Comparison of ENCODE assay signal across 7 mouse cellular contexts in the genomic region with DNA sequence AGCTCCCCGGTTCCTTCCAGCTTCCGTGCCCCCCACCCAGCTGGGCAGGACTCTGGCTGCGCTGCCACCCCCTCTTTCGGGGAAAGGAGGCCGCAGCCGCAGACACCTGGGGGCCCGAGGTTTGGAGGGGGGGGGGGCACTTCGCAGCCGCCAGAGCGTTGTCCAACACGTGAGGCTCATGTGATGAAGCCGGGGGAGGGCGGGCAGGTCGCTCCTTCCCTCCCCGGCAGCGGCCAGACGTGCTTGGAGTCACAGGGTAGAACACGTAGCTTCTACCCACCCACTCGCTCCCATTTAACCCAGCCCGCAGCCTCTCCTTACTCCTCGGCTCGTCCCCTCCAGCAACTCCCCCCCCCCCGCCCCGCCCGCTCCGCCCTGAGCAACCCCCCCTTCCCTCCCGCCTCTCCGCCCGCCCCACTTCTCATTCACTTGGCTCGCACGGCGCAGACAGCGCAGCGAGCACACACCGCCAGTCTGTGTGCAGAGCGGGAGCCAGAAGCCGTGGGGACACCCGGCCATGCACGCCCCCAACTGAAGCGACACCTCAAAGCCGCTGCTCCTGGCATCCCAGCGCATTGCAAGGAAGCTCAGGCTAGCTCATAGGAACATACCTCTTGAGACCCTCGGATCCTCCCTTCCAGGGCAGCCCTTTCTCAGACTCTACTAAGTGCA. TPM values are rescaled to one million over a fixed set of nuclear protein-coding genes. Genes with fewer than 3 reads are reported as not detected.
DNase-seq lines count a peak whose midpoint lies in the region; ATAC-seq and TF ChIP-seq lines count a peak whose summit lies in the region.

Bhlhe40 (plus strand) TSS at position 424 of the 672 bp plus-strand sequence.

- peak within 1 kb of the TSS; percentile 96 for H3K4me2 ChIP-seq in embryonic facial prominence, embryonic 14.5 days (ENCODE audit: low read depth, low read length)
- H3K4me2 ChIP-seq in kidney, embryonic 15.5 days, result peak within 1 kb of the TSS; percentile 95
- H3K4me2 ChIP-seq in limb, embryonic 15.5 days, result peak within 1 kb of the TSS; percentile 84
- H3K4me2 ChIP-seq in midbrain, postnatal 0 days (ENCODE audit: low read depth, low read length, poor library complexity, severe bottlenecking), result peak within 1 kb of the TSS; percentile 86

- no peak for TF ChIP-seq CTCF in midbrain, postnatal 0 days (IDR thresholded peaks at IDR 0.05)

- peak within 1 kb of the TSS; percentile 95 for H3K27ac ChIP-seq in embryonic facial prominence, embryonic 14.5 days (replicated peaks; ENCODE audit: low read depth, low read length)
- peak within 1 kb of the TSS; percentile 96 for H3K27ac ChIP-seq in heart, embryonic 10.5 days
- H3K27ac ChIP-seq in kidney, embryonic 15.5 days, result peak within 1 kb of the TSS; percentile 98
- peak within 1 kb of the TSS; percentile 96 for H3K27ac ChIP-seq in limb, embryonic 15.5 days
- H3K27ac ChIP-seq in midbrain, postnatal 0 days (ENCODE audit: low read depth, low read length), result peak within 1 kb of the TSS; percentile 90

- peak; percentile 88 for DNase-seq in adrenal gland, postnatal 25 days
- peak; percentile 97 for DNase-seq in embryonic facial prominence, embryonic 14.5 days (ENCODE audit: low spot score)
- DNase-seq in heart, embryonic 10.5 days (ENCODE audit: low spot score), result peak; percentile 95
- DNase-seq in midbrain, postnatal 0 days (ENCODE audit: low spot score), result peak; percentile 93
- peak; percentile 50 to 64 for DNase-seq in spleen, postnatal 14 days (ENCODE audit: low spot score in 2 of 2)

- peaks cover 15% of the 10 kb centered on the region; the same call in 1 of the 2 replicates for H3K4me1 ChIP-seq in embryonic facial prominence, embryonic 14.5 days (ENCODE audit: control insufficient read depth, insufficient read depth, low read length)
- peaks cover 39% of the 10 kb centered on the region for H3K4me1 ChIP-seq in heart, embryonic 10.5 days
- H3K4me1 ChIP-seq in kidney, embryonic 15.5 days, result peaks cover 42% of the 10 kb centered on the region
- H3K4me1 ChIP-seq in limb, embryonic 15.5 days, result peaks cover 24% of the 10 kb centered on the region
- H3K4me1 ChIP-seq in midbrain, postnatal 0 days (ENCODE audit: insufficient read depth, low read length), result 0 out of 2 replicates have a peak, but pooled peaks cover 7% of the 10 kb centered on the region

- H3K4me3 ChIP-seq in embryonic facial prominence, embryonic 14.5 days (ENCODE audit: low read depth, low read length), result peak within 1 kb of the TSS; percentile 57
- peak within 1 kb of the TSS; percentile 74 for H3K4me3 ChIP-seq in heart, embryonic 10.5 days
- peak within 1 kb of the TSS; percentile 60 for H3K4me3 ChIP-seq in kidney, embryonic 15.5 days (replicated peaks)
- peak within 1 kb of the TSS; percentile 53 for H3K4me3 ChIP-seq in limb, embryonic 15.5 days
- H3K4me3 ChIP-seq in midbrain, postnatal 0 days (ENCODE audit: low read depth, low read length), result peak within 1 kb of the TSS; percentile 61

- H3K36me3 ChIP-seq in embryonic facial prominence, embryonic 14.5 days (ENCODE audit: control insufficient read depth, insufficient read depth, low read length), result peaks cover 8% of the 10 kb centered on the region; the same call in 1 of the 2 replicates
- H3K36me3 ChIP-seq in heart, embryonic 10.5 days, result peaks cover 11% of the 10 kb centered on the region
- H3K36me3 ChIP-seq in kidney, embryonic 15.5 days, result peaks cover 9% of the 10 kb centered on the region
- H3K36me3 ChIP-seq in limb, embryonic 15.5 days, result peaks cover 10% of the 10 kb centered on the region; the same call in 1 of the 2 replicates
- H3K36me3 ChIP-seq in midbrain, postnatal 0 days (ENCODE audit: insufficient read depth, low read length), result peaks cover 7% of the 10 kb centered on the region; the same call in 1 of the 2 replicates

- peak within 1 kb of the TSS; percentile 69 for H3K9ac ChIP-seq in embryonic facial prominence, embryonic 14.5 days (ENCODE audit: low read depth, low read length)
- peak within 1 kb of the TSS; percentile 56 for H3K9ac ChIP-seq in kidney, embryonic 15.5 days
- peak within 1 kb of the TSS; percentile 62 for H3K9ac ChIP-seq in limb, embryonic 15.5 days
- H3K9ac ChIP-seq in midbrain, postnatal 0 days (replicated peaks; ENCODE audit: low read length, poor library complexity, severe bottlenecking), result peak within 1 kb of the TSS; percentile 77

- peaks cover 3% of the 10 kb centered on the region; the same call in 1 of the 2 replicates for H3K27me3 ChIP-seq in embryonic facial prominence, embryonic 14.5 days (replicated peaks; ENCODE audit: control insufficient read depth, insufficient read depth, low read length)
- peaks cover 10% of the 10 kb centered on the region; the same call in 1 of the 2 replicates for H3K27me3 ChIP-seq in heart, embryonic 10.5 days (ENCODE audit: insufficient read depth, poor library complexity, severe bottlenecking)
- 0 out of 2 replicates have a peak, but pooled peaks cover 3% of the 10 kb centered on the region for H3K27me3 ChIP-seq in kidney, embryonic 15.5 days
- 0 out of 2 replicates have a peak, but pooled peaks cover 3% of the 10 kb centered on the region for H3K27me3 ChIP-seq in limb, embryonic 15.5 days
- no peaks in the 10 kb centered on the region for H3K27me3 ChIP-seq in midbrain, postnatal 0 days (ENCODE audit: insufficient read depth, low read length)

- ATAC-seq in embryonic facial prominence, embryonic 14.5 days (ENCODE audit: low read depth), result peak; percentile 89
- peak; percentile 82 for ATAC-seq in kidney, embryonic 15.5 days (replicated peaks; ENCODE audit: low FRiP score)
- peak; percentile 92 for ATAC-seq in limb, embryonic 15.5 days (ENCODE audit: insufficient number of reproducible peaks, low FRiP score, low TSS enrichment, low read depth)
- peak; percentile 88 for ATAC-seq in midbrain, postnatal 0 days (ENCODE audit: low FRiP score)

- no peaks in the 10 kb centered on the region for H3K9me3 ChIP-seq in embryonic facial prominence, embryonic 14.5 days (ENCODE audit: control insufficient read depth, low read length)
- H3K9me3 ChIP-seq in heart, embryonic 10.5 days, result no peaks in the 10 kb centered on the region
- no peaks in the 10 kb centered on the region for H3K9me3 ChIP-seq in kidney, embryonic 15.5 days (replicated peaks)
- no peaks in the 10 kb centered on the region for H3K9me3 ChIP-seq in limb, embryonic 15.5 days
- H3K9me3 ChIP-seq in midbrain, postnatal 0 days (ENCODE audit: low read length), result no peaks in the 10 kb centered on the region

- WGBS in embryonic facial prominence, embryonic 14.5 days, result 0% methylated on average over 22 of the region's 43 CpGs
- under 1% methylated on average over 37 of the region's 43 CpGs for WGBS in heart, embryonic 10.5 days
- WGBS in kidney, embryonic 15.5 days, result 0% methylated on average over 34 of the region's 43 CpGs
- WGBS in limb, embryonic 15.5 days, result 0% methylated on average over 34 of the region's 43 CpGs
- 0% methylated on average over 18 of the region's 43 CpGs for WGBS in midbrain, postnatal 0 days

RNA-seq across cellular contexts. Expression of gene Bhlhe40, which starts in this region (rescaled TPM):
- 191 and 201 TPM in 2 replicates for total RNA-seq in adrenal gland, postnatal 25 days (2021)
- 17.1 and 20.8 TPM in 2 replicates for polyA plus RNA-seq in embryonic facial prominence, embryonic 14.5 days (2014; fragmentation: Nextera tagmentation; extraction: Ambion mirVana)
- 7.8 and 10.8 TPM in 2 replicates for polyA plus RNA-seq in heart, embryonic 10.5 days (2016; fragmentation: Nextera tagmentation; extraction: Ambion mirVana)
- 15.9 and 16.0 TPM in 2 replicates for polyA plus RNA-seq in kidney, embryonic 15.5 days (2015; fragmentation: Nextera tagmentation; extraction: Ambion mirVana)
- polyA plus RNA-seq in limb, embryonic 15.5 days (2015; fragmentation: Nextera tagmentation; extraction: Ambion mirVana), result 44.5 and 45.4 TPM in 2 replicates
- total RNA-seq in midbrain, postnatal 0 days (2014; rRNA removed), result 8.8 and 10.8 TPM in 2 replicates
- 5.9 and 7.9 TPM in 2 replicates for polyA plus RNA-seq in midbrain, postnatal 0 days (2015; fragmentation: Nextera tagmentation; extraction: Ambion mirVana)

Comparison
In these comparisons a context has a peak if more than half of its experiments do, and no peak if none do; other contexts are left out.
1. Peak in every context shown above with its lines: DNase-seq, ATAC-seq, H3K4me3 ChIP-seq and H3K27ac ChIP-seq.
2. RNA of gene Bhlhe40 (total RNA-seq): 191 to 201 TPM in adrenal gland, postnatal 25 days; 8.8 to 10.8 TPM in midbrain, postnatal 0 days; every median in the first group is over 10 times any median in the second.